Mouse (Mus musculus) embryo, embryonic 10.5 days (tissue): ENCODE measurements around the gene Aim2.
"Not testable (repeated sequence)": the region's sequence is repeated elsewhere in the genome, so short reads cannot be mapped to it uniquely, and the experiment has no call there.

Source experiments
- DNase-seq: peaks from one replicate; pipeline ENCODE4 v3.0.0-alpha.2; 2015; ENCODE audit warnings: low spot score

The Aim2 gene

GRCm38 (mm10) chr1:173456761-173457160 lies 106.1 kb downstream of the Aim2 start:
- peak; percentile 2 for DNase-seq

DNA sequence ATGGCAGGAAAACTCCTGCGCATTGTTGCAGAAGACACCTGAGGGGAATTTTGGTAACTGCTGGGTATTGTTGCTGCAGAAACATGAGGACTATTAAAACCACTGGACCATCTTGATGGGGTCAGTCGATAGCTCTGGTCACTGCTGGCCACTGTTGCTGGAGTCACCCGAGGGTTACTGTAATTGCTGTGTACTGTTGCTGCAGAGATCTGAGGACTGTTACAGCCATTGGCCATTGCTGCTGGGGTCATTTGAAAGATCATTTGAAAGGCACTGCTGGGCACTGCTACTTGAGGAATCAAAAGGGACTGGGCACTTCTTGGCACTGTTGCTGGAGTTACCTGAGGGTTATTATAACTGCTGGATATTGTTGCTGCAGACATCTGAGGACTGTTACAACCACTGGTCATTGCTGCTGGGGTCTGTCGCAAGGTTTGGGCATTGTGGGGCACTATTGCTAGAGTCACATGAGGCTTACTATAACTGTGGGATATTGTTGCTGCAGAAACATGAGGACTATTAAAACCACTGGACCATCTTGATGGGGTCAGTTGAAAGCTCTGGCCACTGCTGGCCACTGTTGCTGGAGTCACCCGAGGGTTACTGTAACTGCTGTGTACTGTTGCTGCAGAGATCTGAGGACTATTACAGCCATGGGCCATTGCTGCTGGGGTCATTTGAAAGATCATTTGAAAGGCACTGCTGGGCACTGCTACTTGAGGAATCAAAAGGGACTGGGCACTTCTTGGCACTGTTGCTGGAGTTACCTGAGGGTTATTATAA lies 129.9 kb downstream of the Aim2 start:
- DNase-seq: not testable (repeated sequence)

DNA sequence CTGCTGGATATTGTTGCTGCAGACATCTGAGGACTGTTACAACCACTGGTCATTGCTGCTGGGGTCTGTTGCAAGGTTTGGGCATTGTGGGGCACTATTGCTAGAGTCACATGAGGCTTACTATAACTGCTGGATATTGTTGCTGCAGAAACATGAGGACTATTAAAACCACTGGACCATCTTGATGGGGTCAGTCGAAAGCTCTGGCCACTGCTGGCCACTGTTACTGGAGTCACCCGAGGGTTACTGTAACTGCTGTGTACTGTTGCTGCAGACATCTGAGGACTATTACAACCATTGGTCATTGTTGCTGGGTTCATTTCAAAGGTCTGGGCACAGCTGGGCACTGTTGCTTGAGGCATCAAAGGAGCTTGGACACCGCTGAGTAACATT lies 130.5 kb downstream of the Aim2 start:
- not testable (repeated sequence) for DNase-seq

- not testable (repeated sequence) for DNase-seq
Measured at GRCm38 (mm10) chr1:173490812-173491480, 140.3 kb downstream of the Aim2 start, which contains the start of gene Ifi206. TSS of gene Ifi206 (minus strand) at chr1:173491041.

GRCm38 (mm10) chr1:173491483-173491882 lies 140.8 kb downstream of the Aim2 start:
- DNase-seq: not testable (repeated sequence)

GRCm38 (mm10) chr1:173510595-173510994 lies 159.9 kb downstream of the Aim2 start:
- not testable (repeated sequence) for DNase-seq
